Mouse (Mus musculus) liver, postnatal 0 days (tissue): ENCODE data around the gene Slc24a3. TPM values are rescaled to one million over a fixed set of nuclear protein-coding genes. Genes with fewer than 3 reads are reported as not detected.
A peak's percentile ranks its signal among the peaks of the same experiment; 100 is the strongest.

ENCODE experiments used
- ATAC-seq: fragments of 200-750 bp; cut with Nextera tagmentation; 2 replicates; pipeline ENCODE4 v1.8.0; 2017; ENCODE audit warnings: mild to moderate bottlenecking, moderate library complexity
- DNase-seq: peaks from one replicate; pipeline ENCODE4 v3.0.0-alpha.2; 2016
- H3K27ac ChIP-seq: fragments of 300-500 bp; sonication (generic); 2 replicates; pipeline ENCODE4 v1.5.1; 2014; ENCODE audit warnings: antibody characterized with exemption, moderate library complexity, mild to moderate bottlenecking, low read depth
- H3K27me3 ChIP-seq: fragments of 300-500 bp; sonication (generic); 2 replicates; pipeline ENCODE4 v1.6.1; 2014; ENCODE audit warnings: low read length, control low read depth, mixed read lengths; ENCODE audit not compliant: insufficient read depth
- H3K36me3 ChIP-seq: fragments of 300-500 bp; sonication (generic); replicated peaks from 2 replicates; pipeline ENCODE4 v1.6.1; 2014; ENCODE audit warnings: mild to moderate bottlenecking, control low read depth, low read length, moderate library complexity, mixed read lengths; ENCODE audit not compliant: insufficient read depth
- H3K4me1 ChIP-seq: fragments of 300-500 bp; sonication (generic); 2 replicates; pipeline ENCODE4 v1.6.1; 2014; ENCODE audit warnings: antibody characterized with exemption, mild to moderate bottlenecking, control low read depth; ENCODE audit not compliant: insufficient read depth
- H3K4me2 ChIP-seq: fragments of 300-500 bp; sonication (generic); 2 replicates; pipeline ENCODE4 v1.6.1; 2014; ENCODE audit warnings: low read depth, mild to moderate bottlenecking, low read length, moderate library complexity, mixed read lengths
- H3K4me3 ChIP-seq: fragments of 300-500 bp; sonication (generic); 2 replicates; pipeline ENCODE4 v1.5.1; 2014; ENCODE audit warnings: low read depth, low read length
- H3K9ac ChIP-seq: fragments of 300-500 bp; sonication (generic); replicated peaks from 2 replicates; pipeline ENCODE4 v1.6.1; 2014; ENCODE audit warnings: mild to moderate bottlenecking, moderate library complexity
- H3K9me3 ChIP-seq: fragments of 300-500 bp; sonication (generic); 2 replicates; pipeline ENCODE4 v1.6.1; 2016; ENCODE audit warnings: mild to moderate bottlenecking, control low read depth, low read length, mixed read lengths
- CTCF ChIP-seq: sonication (generic); IDR thresholded peaks from 2 replicates; pipeline ENCODE4 v1.5.1; 2016; ENCODE audit warnings: antibody characterized with exemption, low read depth
- EP300 ChIP-seq: IDR thresholded peaks from 2 replicates; pipeline ENCODE4 v1.6.1; 2016; ENCODE audit warnings: antibody characterized with exemption, low read depth, mild to moderate bottlenecking
- WGBS: fragments of 180-500 bp; shearing (Covaris S2); extraction: QIAGEN DNeasy Blood & Tissue Kit; methylation state at CpG from one replicate; pipeline ENCODE4 v1.1.7; 2014; ENCODE audit not compliant: insufficient replicate concordance; 5-methylcytosine and 5-hydroxymethylcytosine counted together
- polyA plus RNA-seq: library from polyadenylated mRNA; unstranded; fragments of >200 nt; fragmentation: Nextera tagmentation; extraction: Ambion mirVana; gene quantifications from 2 replicates; pipeline ENCODE4 v1.2.1, GENCODE M21; 2015

Gene Slc24a3
- polyA plus RNA-seq, 1 experiment from 2014 or later: 0.40 TPM

DNA sequence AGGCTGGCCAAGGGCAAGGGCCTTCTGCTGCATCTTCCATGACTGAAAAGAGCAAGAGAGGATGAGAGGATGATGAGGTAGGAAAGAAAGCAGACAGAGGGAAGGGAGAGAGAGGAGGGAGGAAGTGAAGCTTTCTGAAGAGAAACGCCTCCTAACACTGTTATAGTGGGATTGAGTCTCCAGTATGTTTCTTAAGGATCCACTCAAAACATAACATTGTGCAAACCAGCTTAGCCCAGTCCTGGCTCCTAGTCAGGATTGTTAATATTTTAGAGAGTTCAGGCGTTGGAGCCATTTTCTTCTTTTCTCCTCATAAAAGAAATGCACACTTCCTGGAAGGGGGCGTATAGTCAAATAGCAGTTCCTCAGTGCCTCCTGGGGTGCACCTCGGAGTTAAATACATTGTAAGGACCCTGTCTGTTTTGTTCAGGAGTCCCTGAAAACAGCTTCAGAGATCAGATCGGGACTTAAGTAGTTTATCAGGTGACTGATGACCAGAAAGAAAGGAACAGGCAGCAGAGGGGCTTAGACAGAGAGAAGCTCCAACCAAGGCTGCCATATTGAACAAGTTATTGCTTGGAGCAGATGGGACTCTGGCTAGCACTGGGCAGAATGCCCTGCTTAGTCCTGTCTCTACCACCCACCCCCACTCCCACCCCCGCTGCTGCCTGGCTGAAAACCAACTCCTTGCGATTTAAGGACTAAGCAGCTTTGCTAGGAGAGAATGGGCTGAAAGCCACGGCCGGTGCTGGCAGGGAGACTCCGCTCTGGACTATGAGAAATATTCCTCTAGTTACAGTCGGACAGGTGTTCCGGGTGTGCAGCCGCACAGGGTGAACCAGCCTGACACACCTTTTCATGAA lies 215.6 kb downstream of the Slc24a3 start:
- Histone ChIP-seq H3K4me2 (no peak overlapping the region), H3K4me3 (no peak overlapping the region), H3K27ac (no peak overlapping the region), H3K27me3 (no peaks in the 10 kb centered on the region), H3K4me1 (no peaks in the 10 kb centered on the region), H3K36me3 (no peaks in the 10 kb centered on the region), H3K9me3 (no peaks in the 10 kb centered on the region), H3K9ac (no peak overlapping the region)
- ATAC-seq (no peak), DNase-seq (no peak)
- 77% methylated on average over 13 of the region's 13 CpGs for WGBS
- TF ChIP-seq EP300: no peak
- no peak for TF ChIP-seq CTCF

DNA sequence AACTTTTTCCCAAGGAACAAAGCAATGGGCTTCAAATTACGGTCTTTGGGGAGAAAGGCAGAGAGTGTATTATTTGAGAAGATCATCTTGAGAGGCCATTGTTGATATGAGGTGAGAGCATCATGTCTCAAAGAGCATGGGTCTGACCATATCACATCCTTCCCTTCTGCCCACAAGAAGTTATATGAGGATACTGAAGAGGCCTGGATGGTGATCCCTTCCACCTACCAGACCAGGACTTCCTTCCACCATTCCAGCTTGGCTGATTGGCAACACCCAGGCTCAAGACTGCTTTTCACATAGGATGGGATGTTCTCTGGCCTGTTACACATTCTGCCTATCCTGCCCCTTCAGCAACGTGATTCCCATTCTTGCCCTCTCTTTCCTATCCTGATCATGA lies 216.7 kb downstream of the Slc24a3 start:
- Histone ChIP-seq H3K27ac (no peak overlapping the region), H3K4me2 (no peak overlapping the region), H3K9me3 (no peaks in the 10 kb centered on the region), H3K4me1 (no peaks in the 10 kb centered on the region), H3K9ac (no peak overlapping the region), H3K4me3 (no peak overlapping the region), H3K27me3 (no peaks in the 10 kb centered on the region), H3K36me3 (no peaks in the 10 kb centered on the region)
- WGBS: 84% methylated on average over 2 of the region's 2 CpGs
- ATAC-seq (no peak), DNase-seq (no peak)
- no peak for TF ChIP-seq CTCF
- no peak for TF ChIP-seq EP300

DNA sequence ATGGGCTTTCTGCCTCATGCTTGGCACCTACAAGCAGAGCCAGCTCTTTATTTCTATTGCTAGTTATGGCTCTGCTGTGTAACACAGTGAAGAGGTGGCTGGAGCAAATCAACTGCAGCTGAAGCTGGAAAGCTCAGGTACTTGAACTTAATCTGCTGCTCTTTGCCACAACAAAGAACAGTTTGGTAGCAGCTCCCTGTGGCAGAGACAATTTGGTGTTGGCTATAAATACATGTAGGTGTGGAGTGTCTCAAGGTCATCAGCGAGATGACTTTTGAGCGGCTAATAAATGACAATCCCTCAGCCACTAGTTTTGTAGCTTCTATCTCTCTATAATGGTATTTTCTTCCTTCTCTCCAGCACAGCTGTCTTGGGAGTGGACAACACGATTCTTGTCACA lies 217.7 kb downstream of the Slc24a3 start:
- ATAC-seq (no peak), DNase-seq (no peak)
- WGBS: 71% methylated on average over 3 of the region's 3 CpGs
- Histone ChIP-seq H3K9ac (no peak overlapping the region), H3K36me3 (no peaks in the 10 kb centered on the region), H3K4me1 (no peaks in the 10 kb centered on the region), H3K9me3 (no peaks in the 10 kb centered on the region), H3K27ac (no peak overlapping the region), H3K4me3 (no peak overlapping the region), H3K4me2 (no peak overlapping the region), H3K27me3 (no peaks in the 10 kb centered on the region)
- TF ChIP-seq CTCF (no peak), EP300 (no peak)

DNA sequence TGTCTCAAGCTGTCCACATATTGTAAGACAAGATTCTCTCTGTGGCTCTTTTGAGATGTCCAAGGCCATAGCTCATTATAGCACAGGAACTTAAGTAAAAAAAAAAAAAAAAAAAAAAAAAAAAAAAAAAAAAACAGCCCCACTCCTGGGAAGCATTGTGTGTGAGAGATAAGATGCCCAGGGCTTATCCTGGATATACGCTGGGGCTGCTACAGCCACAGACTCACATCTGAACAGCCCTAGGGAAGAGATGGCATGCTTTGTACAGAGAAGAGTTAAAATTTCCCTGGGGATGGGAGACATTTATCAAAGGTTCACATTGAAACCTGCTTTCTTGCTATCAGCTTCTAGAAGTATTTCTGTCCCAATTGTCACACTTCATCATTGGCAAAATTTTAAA lies 218.2 kb downstream of the Slc24a3 start:
- WGBS: 28% methylated on average over 1 of the region's 1 CpGs
- ATAC-seq: no peak
- Histone ChIP-seq H3K9me3 (no peaks in the 10 kb centered on the region), H3K27me3 (no peaks in the 10 kb centered on the region), H3K27ac (no peak overlapping the region), H3K4me3 (no peak overlapping the region), H3K4me2 (no peak overlapping the region), H3K36me3 (no peaks in the 10 kb centered on the region), H3K4me1 (no peaks in the 10 kb centered on the region), H3K9ac (no peak overlapping the region)
- TF ChIP-seq CTCF (no peak), EP300 (no peak)
- DNase-seq: no peak

DNA sequence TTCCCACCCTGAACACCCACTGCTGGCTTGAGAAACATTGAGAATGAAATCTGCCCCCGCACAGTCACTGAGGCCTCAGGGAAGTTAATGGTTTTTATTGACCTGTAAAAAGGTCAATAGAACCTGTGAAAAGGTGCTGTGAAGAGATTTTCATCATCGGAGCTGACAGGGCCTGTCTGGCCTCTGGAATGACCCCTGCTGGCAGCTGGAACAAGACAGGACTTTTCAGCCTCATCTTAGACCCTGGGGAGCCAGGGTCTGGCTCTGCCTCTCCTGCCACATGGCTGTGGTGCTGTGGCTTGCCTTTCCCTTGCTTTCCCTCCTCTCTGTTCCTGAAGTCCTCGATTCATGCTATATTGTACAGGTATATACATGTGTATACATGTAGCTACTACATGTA lies 228.2 kb downstream of the Slc24a3 start:
- TF ChIP-seq EP300 (no peak), CTCF (no peak)
- Histone ChIP-seq H3K4me1 (no peaks in the 10 kb centered on the region), H3K4me2 (no peak overlapping the region), H3K27ac (no peak overlapping the region), H3K36me3 (no peaks in the 10 kb centered on the region), H3K27me3 (no peaks in the 10 kb centered on the region), H3K9me3 (no peaks in the 10 kb centered on the region), H3K4me3 (no peak overlapping the region), H3K9ac (no peak overlapping the region)
- WGBS: 71% methylated on average over 3 of the region's 3 CpGs
- ATAC-seq: no peak
- DNase-seq: peak; percentile 14

DNA sequence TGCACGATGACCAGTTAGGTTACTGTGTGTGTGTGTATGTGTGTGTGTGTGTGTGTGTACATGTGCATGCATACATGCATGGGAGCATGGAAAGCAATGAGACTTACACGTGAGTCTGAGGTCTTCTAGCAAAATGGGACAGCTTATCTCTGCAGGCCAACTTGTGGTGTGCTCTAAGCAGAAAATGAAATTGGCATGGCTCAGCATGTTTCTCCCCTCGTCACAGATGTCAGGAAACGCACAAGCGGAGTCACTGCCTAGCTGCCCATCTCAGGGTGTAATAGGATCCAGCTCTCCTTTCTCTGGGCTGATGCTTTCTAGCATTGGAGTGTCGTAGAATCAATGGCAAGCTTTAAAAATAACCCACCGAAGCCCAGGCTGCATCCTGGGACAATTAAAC lies 229.0 kb downstream of the Slc24a3 start:
- no peaks in the 10 kb centered on the region for H3K27me3 ChIP-seq
- no peak overlapping the region for H3K27ac ChIP-seq
- no peaks in the 10 kb centered on the region for H3K36me3 ChIP-seq
- ATAC-seq (no peak), DNase-seq (no peak)
- no peak overlapping the region for H3K9ac ChIP-seq
- no peak overlapping the region for H3K4me3 ChIP-seq
- H3K4me2 ChIP-seq: no peak overlapping the region
- 61% methylated on average over 7 of the region's 7 CpGs for WGBS
- no peaks in the 10 kb centered on the region for H3K9me3 ChIP-seq
- H3K4me1 ChIP-seq: no peaks in the 10 kb centered on the region
- TF ChIP-seq CTCF: no peak
- no peak for TF ChIP-seq EP300
